Mouse (Mus musculus) midbrain, embryonic 14.5 days (tissue): Measurements from ENCODE around the gene BC035947. TPM values are rescaled to one million over a fixed set of nuclear protein-coding genes. Genes with fewer than 3 reads are reported as not detected.
A peak's percentile ranks its signal among the peaks of the same experiment; 100 is the strongest.

Source experiments
- ATAC-seq: fragments of 200-750 bp; cut with Nextera tagmentation; 2 replicates; pipeline ENCODE4 v1.8.0; 2017; ENCODE audit warnings: moderate number of reproducible peaks, moderate library complexity; ENCODE audit not compliant: low FRiP score, low TSS enrichment
- DNase-seq: peaks from one replicate; pipeline ENCODE4 v3.0.0-alpha.2; 2015
- H3K27ac ChIP-seq: fragments of 300-500 bp; sonication (generic); replicated peaks from 2 replicates; pipeline ENCODE4 v1.5.1; 2014; ENCODE audit warnings: mild to moderate bottlenecking, low read depth, low read length, moderate library complexity
- H3K27me3 ChIP-seq: fragments of 300-500 bp; sonication (generic); 2 replicates; pipeline ENCODE4 v1.6.1; 2014; ENCODE audit warnings: low read length, control low read depth, mixed read lengths; ENCODE audit not compliant: control insufficient read depth, insufficient read depth
- H3K36me3 ChIP-seq: fragments of 300-500 bp; sonication (generic); 2 replicates; pipeline ENCODE4 v1.6.1; 2014; ENCODE audit warnings: low read length, control low read depth; ENCODE audit not compliant: control insufficient read depth, insufficient read depth
- H3K4me1 ChIP-seq: fragments of 300-500 bp; sonication (generic); 2 replicates; pipeline ENCODE4 v1.6.1; 2014; ENCODE audit warnings: mild to moderate bottlenecking, antibody characterized with exemption, low read length, control low read depth; ENCODE audit not compliant: control insufficient read depth, insufficient read depth
- H3K4me2 ChIP-seq: fragments of 300-500 bp; sonication (generic); 2 replicates; pipeline ENCODE4 v1.6.1; 2014; ENCODE audit warnings: mild to moderate bottlenecking, low read length, moderate library complexity
- H3K4me3 ChIP-seq: fragments of 300-500 bp; sonication (generic); replicated peaks from 2 replicates; pipeline ENCODE4 v1.5.1; 2014; ENCODE audit warnings: low read depth, low read length
- H3K9ac ChIP-seq: fragments of 300-500 bp; sonication (generic); replicated peaks from 2 replicates; pipeline ENCODE4 v1.6.1; 2014; ENCODE audit warnings: mild to moderate bottlenecking, low read length, moderate library complexity
- H3K9me3 ChIP-seq: fragments of 300-500 bp; sonication (generic); 2 replicates; pipeline ENCODE4 v1.6.1; 2016; ENCODE audit warnings: low read length, control low read depth, mixed read lengths; ENCODE audit not compliant: control insufficient read depth
- WGBS: fragments of 180-500 bp; shearing (Covaris S2); extraction: QIAGEN DNeasy Blood & Tissue Kit; methylation state at CpG from one replicate; pipeline ENCODE4 v1.1.7; 2014; 5-methylcytosine and 5-hydroxymethylcytosine counted together
- polyA plus RNA-seq: library from polyadenylated mRNA; unstranded; fragments of >200 nt; fragmentation: Nextera tagmentation; extraction: Ambion mirVana; gene quantifications from 2 replicates; pipeline ENCODE4 v1.2.1, GENCODE M21; 2014

Gene BC035947
- polyA plus RNA-seq, 1 experiment from 2014 or later: 1.2 TPM

DNA sequence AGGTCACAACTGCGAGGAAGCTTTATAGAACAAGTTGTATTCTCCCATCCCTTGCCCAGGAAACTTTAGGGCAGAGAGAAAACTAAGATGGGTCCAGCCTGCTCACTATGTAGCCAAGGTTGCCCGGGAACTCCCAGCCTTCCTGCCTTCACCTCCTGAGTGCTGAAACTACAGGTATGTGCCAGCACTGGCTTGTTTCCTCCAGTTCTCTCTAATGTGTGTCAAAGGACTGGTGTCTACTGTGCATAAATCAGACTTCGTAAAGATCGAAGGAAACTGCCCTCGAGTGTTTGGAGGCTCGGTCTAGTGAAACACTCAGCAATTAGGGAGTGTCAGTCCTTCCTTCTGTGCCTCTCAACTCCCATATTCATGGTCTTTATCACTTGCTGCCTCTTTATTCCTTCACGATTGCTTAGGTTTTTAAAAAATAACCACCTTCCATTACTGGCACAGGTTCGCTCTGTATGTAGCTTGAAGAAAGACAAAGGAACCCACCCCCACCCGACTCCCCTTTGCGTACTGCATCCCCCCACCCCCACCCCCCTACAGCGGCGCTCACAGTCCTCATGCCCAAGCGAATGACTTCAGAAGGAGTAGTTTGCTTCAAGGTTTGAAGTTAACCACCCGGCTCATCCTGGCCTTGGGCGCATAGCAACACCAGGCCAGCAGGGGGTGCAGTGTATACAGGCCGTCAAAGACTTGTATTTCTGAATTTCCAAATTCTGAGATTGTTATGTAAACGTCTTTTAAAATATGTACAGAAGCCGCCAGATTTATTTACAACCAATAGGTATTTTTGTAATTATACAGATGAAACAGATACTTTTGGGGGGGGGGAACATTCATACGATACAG is 24.6 kb upstream of the BC035947 start:
- Histone ChIP-seq H3K9ac (no peak overlapping the region), H3K27me3 (no peaks in the 10 kb centered on the region), H3K9me3 (no peaks in the 10 kb centered on the region), H3K4me1 (no peaks in the 10 kb centered on the region; the same call in 1 of the 2 replicates), H3K4me3 (peak overlapping the region; percentile 27; the same call in 1 of the 2 replicates), H3K4me2 (peak overlapping the region; percentile 59), H3K27ac (no peak overlapping the region), H3K36me3 (no peaks in the 10 kb centered on the region)
- WGBS: 35% methylated on average over 19 of the region's 19 CpGs
- ATAC-seq: peak; percentile 62; the same call in 1 of the 2 replicates
- peak; percentile 89 for DNase-seq

GRCm38 (mm10) chr1:78534428-78535150 is 22.6 kb upstream of the BC035947 start:
- no peak overlapping the region for H3K4me2 ChIP-seq
- H3K36me3 ChIP-seq: no peaks in the 10 kb centered on the region
- H3K9ac ChIP-seq: no peak overlapping the region
- no peak overlapping the region for H3K4me3 ChIP-seq
- no peak for ATAC-seq
- H3K4me1 ChIP-seq: no peaks in the 10 kb centered on the region; the same call in 1 of the 2 replicates
- H3K9me3 ChIP-seq: no peaks in the 10 kb centered on the region
- no peak overlapping the region for H3K27ac ChIP-seq
- H3K27me3 ChIP-seq: no peaks in the 10 kb centered on the region
- DNase-seq: no peak
- 93% methylated on average over 9 of the region's 9 CpGs for WGBS

- WGBS: 76% methylated on average over 15 of the region's 15 CpGs
- DNase-seq (no peak), ATAC-seq (no peak)
- Histone ChIP-seq H3K4me3 (no peak overlapping the region), H3K27ac (no peak overlapping the region), H3K4me1 (no peaks in the 10 kb centered on the region), H3K27me3 (no peaks in the 10 kb centered on the region), H3K9ac (no peak overlapping the region), H3K36me3 (no peaks in the 10 kb centered on the region), H3K4me2 (no peak overlapping the region), H3K9me3 (no peaks in the 10 kb centered on the region)
Measured at GRCm38 (mm10) chr1:78532184-78532800, 20.3 kb upstream of the BC035947 start.

- ATAC-seq (no peak), DNase-seq (no peak)
- H3K27ac ChIP-seq: no peak overlapping the region
Measured at GRCm38 (mm10) chr1:78530500-78531215, 18.7 kb upstream of the BC035947 start.

GRCm38 (mm10) chr1:78529011-78529410 is 17.1 kb upstream of the BC035947 start:
- Histone ChIP-seq H3K27me3 (no peaks in the 10 kb centered on the region), H3K4me3 (no peak overlapping the region), H3K9ac (no peak overlapping the region), H3K36me3 (no peaks in the 10 kb centered on the region), H3K27ac (no peak overlapping the region), H3K4me1 (no peaks in the 10 kb centered on the region), H3K9me3 (no peaks in the 10 kb centered on the region), H3K4me2 (no peak overlapping the region)
- DNase-seq: no peak
- 93% methylated on average over 8 of the region's 8 CpGs for WGBS
- ATAC-seq: no peak

More at GRCm38 (mm10) chr1:78530500-78531215, 18.7 kb upstream of the BC035947 start:
- Histone ChIP-seq H3K9me3 (no peaks in the 10 kb centered on the region), H3K9ac (no peak overlapping the region), H3K36me3 (no peaks in the 10 kb centered on the region), H3K4me2 (no peak overlapping the region), H3K4me1 (no peaks in the 10 kb centered on the region), H3K4me3 (no peak overlapping the region), H3K27me3 (no peaks in the 10 kb centered on the region)
- WGBS: 86% methylated on average over 7 of the region's 7 CpGs

DNA sequence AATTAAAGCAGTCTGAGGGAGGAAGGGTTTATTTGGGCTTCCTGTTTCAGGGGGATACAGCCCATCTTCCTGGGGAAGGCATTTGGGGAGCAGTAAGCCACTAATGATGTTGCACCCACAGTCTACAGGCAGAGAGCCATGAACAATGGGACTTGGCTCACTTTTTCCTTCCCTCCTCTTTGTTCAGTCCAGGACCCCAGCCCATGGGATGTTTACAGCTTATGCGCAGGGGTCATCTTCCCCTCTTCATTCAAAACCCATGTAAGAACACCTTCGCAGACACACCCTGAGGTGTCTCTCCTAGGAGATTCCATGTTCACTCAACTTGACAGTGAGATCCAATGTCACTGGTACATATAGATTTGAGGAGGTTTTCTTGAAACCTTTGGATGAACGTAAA is 16.4 kb upstream of the BC035947 start:
- DNase-seq: no peak
- WGBS: 92% methylated on average over 3 of the region's 3 CpGs
- Histone ChIP-seq H3K4me3 (no peak overlapping the region), H3K36me3 (no peaks in the 10 kb centered on the region), H3K27me3 (no peaks in the 10 kb centered on the region), H3K9me3 (no peaks in the 10 kb centered on the region), H3K4me1 (no peaks in the 10 kb centered on the region), H3K9ac (no peak overlapping the region), H3K27ac (no peak overlapping the region), H3K4me2 (no peak overlapping the region)
- no peak for ATAC-seq

- H3K9ac ChIP-seq: no peak overlapping the region
- H3K9me3 ChIP-seq: no peaks in the 10 kb centered on the region
- WGBS: 44% methylated on average over 23 of the region's 23 CpGs
- H3K4me2 ChIP-seq: no peak overlapping the region
- no peak overlapping the region for H3K4me3 ChIP-seq
- H3K27ac ChIP-seq: no peak overlapping the region
- H3K36me3 ChIP-seq: no peaks in the 10 kb centered on the region
- ATAC-seq (no peak), DNase-seq (peak; percentile 79)
- no peaks in the 10 kb centered on the region for H3K4me1 ChIP-seq
- no peaks in the 10 kb centered on the region for H3K27me3 ChIP-seq
Measured at GRCm38 (mm10) chr1:78525189-78525886, 13.4 kb upstream of the BC035947 start.

DNA sequence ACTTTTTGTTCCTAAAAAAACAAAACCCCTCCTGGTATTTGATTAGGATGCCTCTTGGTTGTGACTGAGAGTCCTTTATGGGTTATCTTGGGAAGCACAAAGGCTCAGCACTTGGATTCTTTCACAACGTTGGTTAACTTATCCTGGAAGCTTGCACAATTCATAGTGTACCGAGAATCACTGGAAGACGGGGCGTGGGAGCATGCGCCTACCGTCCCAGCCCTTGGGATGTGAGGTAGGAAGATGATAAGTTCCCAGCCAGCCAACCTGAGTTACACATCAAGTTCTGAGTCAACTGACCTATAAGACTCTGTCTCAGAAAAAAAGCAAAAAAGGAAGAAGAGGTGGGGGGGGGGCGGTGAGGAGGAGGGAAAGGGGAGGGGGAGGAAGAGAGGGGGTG is 6.9 kb upstream of the BC035947 start:
- H3K4me2 ChIP-seq: no peak overlapping the region
- H3K9ac ChIP-seq: no peak overlapping the region
- ATAC-seq: no peak
- WGBS: 93% methylated on average over 7 of the region's 7 CpGs
- H3K4me1 ChIP-seq: no peaks in the 10 kb centered on the region
- no peak for DNase-seq
- no peaks in the 10 kb centered on the region for H3K9me3 ChIP-seq
- no peak overlapping the region for H3K4me3 ChIP-seq
- H3K27me3 ChIP-seq: no peaks in the 10 kb centered on the region
- no peaks in the 10 kb centered on the region for H3K36me3 ChIP-seq
- H3K27ac ChIP-seq: no peak overlapping the region
